Mouse (Mus musculus): ENCODE data around the gene Cops8. TPM values are rescaled to one million over a fixed set of nuclear protein-coding genes. Genes with fewer than 3 reads are reported as not detected.
A peak's percentile ranks its signal among the peaks of the same experiment; 100 is the strongest.

Gene Cops8
- polyA plus RNA-seq, 1 experiment from 2014 or later: 124 TPM

DNA sequence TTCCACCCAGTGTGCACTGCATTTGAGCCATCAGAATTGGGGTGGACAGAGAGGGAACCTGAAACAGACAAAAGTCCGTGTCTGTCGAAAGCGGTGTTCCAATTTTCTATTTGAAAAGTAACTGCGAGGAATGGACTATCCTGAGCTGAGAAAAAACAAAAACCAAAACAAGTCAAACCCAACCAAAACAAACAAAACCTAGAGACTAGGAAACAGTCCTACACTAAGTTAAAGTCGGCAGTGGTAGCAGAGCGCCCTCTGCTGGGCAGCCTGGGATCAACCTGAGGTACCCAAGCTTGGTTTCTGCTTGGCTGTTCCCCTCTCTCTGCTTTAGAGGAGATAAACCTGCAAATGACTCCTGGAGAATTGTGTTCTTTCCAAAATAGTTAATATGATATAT lies 10.0 kb upstream of the Cops8 start:
- H3K9ac ChIP-seq: no peak overlapping the region
- no peaks in the 10 kb centered on the region for H3K9me3 ChIP-seq
- 16% methylated on average over 6 of the region's 6 CpGs for WGBS
- H3K4me3 ChIP-seq (replicated peaks): no peak overlapping the region
- ATAC-seq (ENCODE audit: insufficient read depth, low FRiP score, low read depth): no peak
- no peak overlapping the region for H3K27ac ChIP-seq
- H3K4me2 ChIP-seq: no peak overlapping the region
- no peaks in the 10 kb centered on the region for H3K4me1 ChIP-seq
- no peaks in the 10 kb centered on the region for H3K27me3 ChIP-seq (replicated peaks)
- no peaks in the 10 kb centered on the region for H3K36me3 ChIP-seq

DNA sequence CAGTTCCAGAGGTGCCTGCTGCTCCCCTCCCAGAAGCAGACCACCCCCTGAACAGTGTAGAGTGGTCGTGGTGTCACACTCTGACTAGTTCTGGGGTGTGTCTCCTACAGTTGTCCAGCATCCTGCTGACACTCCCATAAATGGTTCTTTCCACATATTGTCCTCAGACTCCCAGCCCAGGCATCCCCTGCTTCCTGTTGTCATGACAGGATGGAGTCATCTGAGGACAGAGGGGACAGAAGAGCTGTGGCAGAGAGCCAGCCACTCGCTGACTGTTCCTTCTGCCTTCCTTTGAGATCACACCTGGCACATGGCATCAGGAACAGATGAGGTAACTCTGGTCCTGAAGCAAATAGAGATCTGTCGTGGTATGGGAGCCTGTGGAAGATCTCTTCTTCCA lies 3.6 kb upstream of the Cops8 start:
- WGBS: 40% methylated on average over 3 of the region's 3 CpGs
- Histone ChIP-seq H3K36me3 (no peaks in the 10 kb centered on the region), H3K27ac (no peak overlapping the region), H3K27me3 (replicated peaks) (no peaks in the 10 kb centered on the region), H3K9me3 (no peaks in the 10 kb centered on the region), H3K4me3 (replicated peaks) (no peak overlapping the region), H3K4me2 (no peak overlapping the region), H3K4me1 (peaks cover 3% of the 10 kb centered on the region; the same call in 1 of the 2 replicates), H3K9ac (no peak overlapping the region)
- ATAC-seq (ENCODE audit: insufficient read depth, low FRiP score, low read depth): no peak

DNA sequence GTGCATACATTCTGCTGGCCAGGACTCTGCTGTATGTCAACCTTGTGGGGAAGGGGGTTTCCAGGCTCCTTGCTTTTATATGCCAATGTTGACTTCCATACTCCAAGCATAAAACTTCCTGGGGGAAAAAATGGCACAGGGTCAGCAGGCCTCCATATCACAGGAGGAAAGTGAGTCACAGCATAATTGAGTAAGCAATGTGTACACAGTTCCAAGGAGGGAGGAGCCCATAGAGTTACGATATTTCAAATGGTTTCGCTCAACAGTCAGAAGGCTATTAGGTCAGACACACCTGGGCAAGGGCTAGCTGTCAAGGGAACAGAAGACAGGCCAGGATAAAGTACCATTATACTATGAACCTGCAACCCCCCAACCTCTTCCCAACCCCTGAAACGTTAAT lies 1.7 kb upstream of the Cops8 start:
- ATAC-seq (ENCODE audit: insufficient read depth, low FRiP score, low read depth): peak; percentile 70

DNA sequence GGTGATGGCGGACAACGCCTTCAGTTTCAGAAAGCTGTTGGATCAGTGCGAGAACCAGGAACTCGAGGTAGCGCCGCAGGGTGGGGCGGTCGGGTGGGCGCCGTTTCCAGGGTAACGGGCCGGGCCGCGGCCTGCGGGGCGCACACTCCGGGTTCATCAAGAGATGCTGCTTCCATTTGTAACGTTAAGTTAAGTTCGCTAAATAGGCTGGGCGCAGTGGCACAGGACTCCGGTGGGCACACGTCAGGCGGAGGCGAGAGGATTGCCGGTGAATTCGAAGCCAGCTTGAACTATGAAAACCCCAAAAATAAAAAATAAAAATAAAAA lies 743 bp downstream of the Cops8 start:
- Histone ChIP-seq H3K27ac (peak overlapping the region; percentile 40), H3K4me1 (peaks cover 5% of the 10 kb centered on the region; the same call in 1 of the 2 replicates), H3K36me3 (peaks cover 9% of the 10 kb centered on the region; the same call in 1 of the 2 replicates), H3K9me3 (no peaks in the 10 kb centered on the region), H3K4me2 (peak overlapping the region; percentile 51), H3K4me3 (replicated peaks) (peak overlapping the region; percentile 71), H3K27me3 (replicated peaks) (no peaks in the 10 kb centered on the region), H3K9ac (peak overlapping the region; percentile 80)
- WGBS: under 1% methylated on average over 26 of the region's 26 CpGs
- peak; percentile 15; the same call in 1 of the 2 replicates for ATAC-seq (ENCODE audit: insufficient read depth, low FRiP score, low read depth)

More for the DNA sequence above, 1.7 kb upstream of the Cops8 start:
- Histone ChIP-seq H3K9me3 (no peaks in the 10 kb centered on the region), H3K36me3 (no peaks in the 10 kb centered on the region), H3K9ac (no peak overlapping the region), H3K4me1 (peaks cover 5% of the 10 kb centered on the region; the same call in 1 of the 2 replicates), H3K4me3 (replicated peaks) (no peak overlapping the region), H3K27me3 (replicated peaks) (no peaks in the 10 kb centered on the region), H3K27ac (peak overlapping the region; percentile 69; the same call in 1 of the 2 replicates), H3K4me2 (no peak overlapping the region)
- 50% methylated on average over 3 of the region's 3 CpGs for WGBS

DNA sequence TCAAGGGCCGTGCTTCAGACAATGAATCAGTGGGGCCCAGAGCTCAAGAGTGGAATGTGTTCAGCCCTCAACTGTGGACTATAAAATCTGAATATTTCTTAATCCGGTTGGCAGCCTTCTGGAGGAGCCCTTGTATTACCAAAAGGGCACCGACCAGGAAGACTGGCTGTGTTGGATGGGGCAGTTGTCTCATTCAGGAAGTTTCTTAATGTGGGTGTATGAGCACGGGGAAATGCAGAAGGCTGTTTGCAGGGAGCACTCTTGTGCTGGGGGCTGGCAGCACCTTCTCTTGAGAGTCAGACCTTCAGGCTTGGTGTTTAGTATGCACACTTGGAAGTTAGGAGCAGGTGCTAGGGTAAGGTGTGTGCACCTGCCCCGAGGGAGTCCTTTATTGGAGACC lies 6.6 kb downstream of the Cops8 start:
- Histone ChIP-seq H3K9ac (no peak overlapping the region), H3K4me3 (replicated peaks) (no peak overlapping the region), H3K4me1 (no peaks in the 10 kb centered on the region), H3K36me3 (peaks cover 55% of the 10 kb centered on the region), H3K9me3 (no peaks in the 10 kb centered on the region), H3K27ac (no peak overlapping the region), H3K4me2 (no peak overlapping the region), H3K27me3 (replicated peaks) (no peaks in the 10 kb centered on the region)
- 90% methylated on average over 5 of the region's 5 CpGs for WGBS
- ATAC-seq (ENCODE audit: insufficient read depth, low FRiP score, low read depth): no peak

DNA sequence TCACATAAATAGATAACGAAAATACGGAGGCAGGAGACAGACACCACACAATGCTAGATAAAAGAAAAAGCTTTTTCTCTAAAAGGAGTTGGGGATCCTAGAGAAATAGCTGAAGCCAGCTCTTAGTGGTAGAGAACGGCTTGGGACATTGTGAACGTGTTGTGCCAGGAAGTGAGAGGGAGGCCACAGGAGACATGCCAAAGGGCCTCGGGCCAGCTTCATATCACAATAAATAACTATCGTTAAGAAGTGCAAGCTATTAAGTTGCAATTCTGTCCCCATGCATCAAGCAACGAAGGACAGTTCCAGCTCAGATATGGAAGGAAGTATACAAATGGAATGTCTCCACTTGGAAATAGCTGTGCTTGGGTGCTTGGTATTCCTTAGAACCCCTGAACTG lies 14.5 kb downstream of the Cops8 start:
- no peak for ATAC-seq (ENCODE audit: insufficient read depth, low FRiP score, low read depth)
- 79% methylated on average over 7 of the region's 7 CpGs for WGBS
- Histone ChIP-seq H3K4me1 (no peaks in the 10 kb centered on the region), H3K9me3 (no peaks in the 10 kb centered on the region), H3K27me3 (replicated peaks) (no peaks in the 10 kb centered on the region), H3K27ac (no peak overlapping the region), H3K4me2 (no peak overlapping the region), H3K9ac (no peak overlapping the region), H3K4me3 (replicated peaks) (no peak overlapping the region), H3K36me3 (peaks cover 17% of the 10 kb centered on the region)

DNA sequence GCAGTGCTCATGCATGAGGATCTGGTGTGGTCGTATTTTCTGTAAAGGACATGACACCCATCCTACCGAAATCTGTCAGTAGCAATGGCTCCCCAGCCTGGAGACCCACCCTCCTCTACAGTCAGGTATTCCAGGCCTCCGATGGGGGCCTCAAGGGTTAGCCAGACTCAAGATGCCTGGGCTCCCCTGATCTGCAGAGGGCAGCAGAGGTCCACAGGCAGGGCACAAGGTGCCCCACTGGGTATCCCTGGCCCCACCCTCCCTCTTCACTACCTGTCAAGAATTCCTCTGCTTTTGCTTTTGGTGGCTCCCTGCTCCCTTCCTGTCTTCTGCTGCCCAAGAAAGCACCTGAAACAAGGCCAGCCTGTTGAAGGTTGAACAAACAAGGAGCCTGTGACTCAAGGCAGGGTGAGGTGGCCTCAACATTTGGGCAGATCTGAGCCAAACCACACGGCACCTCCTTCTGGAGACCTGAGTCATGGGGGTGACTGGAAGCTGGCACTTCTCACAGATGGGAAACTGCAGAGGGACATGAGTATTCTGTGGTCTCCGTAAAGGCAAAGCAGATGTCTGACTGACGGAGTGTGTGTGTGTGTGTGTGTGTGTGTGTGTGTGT lies 30.7 kb downstream of the Cops8 start:
- 73% methylated on average over 6 of the region's 6 CpGs for WGBS
- Histone ChIP-seq H3K4me1 (no peaks in the 10 kb centered on the region), H3K9ac (no peak overlapping the region), H3K27me3 (replicated peaks) (no peaks in the 10 kb centered on the region), H3K36me3 (no peaks in the 10 kb centered on the region), H3K4me3 (replicated peaks) (no peak overlapping the region), H3K9me3 (no peaks in the 10 kb centered on the region), H3K27ac (no peak overlapping the region), H3K4me2 (no peak overlapping the region)
- no peak for ATAC-seq (ENCODE audit: insufficient read depth, low FRiP score, low read depth)

DNA sequence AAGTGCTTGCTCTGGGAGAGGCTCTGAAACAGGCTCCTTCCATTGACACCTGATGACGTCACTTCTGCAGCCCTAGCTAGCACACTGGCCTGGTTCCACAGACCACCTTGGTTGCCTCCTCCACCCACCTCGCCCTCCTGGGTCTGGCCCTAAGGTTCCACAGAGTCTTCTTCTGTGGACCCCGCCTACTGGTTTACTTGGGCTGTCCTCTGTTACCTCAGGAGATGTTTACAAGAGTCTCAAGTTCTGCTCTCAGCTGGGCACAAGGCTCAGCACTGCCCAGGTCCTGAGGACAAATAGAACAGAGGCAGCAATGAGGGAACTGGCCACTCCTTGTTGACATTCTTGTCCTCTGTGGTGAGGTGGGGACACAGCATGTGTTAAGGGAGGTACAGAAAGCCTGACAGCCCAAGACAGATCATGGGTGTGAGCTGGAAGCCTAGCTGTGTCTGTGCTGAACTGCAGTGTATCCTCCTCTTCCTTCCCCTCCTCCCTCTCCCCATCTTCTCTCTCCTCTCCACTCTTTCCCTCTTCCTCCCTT lies 31.5 kb downstream of the Cops8 start:
- Histone ChIP-seq H3K9ac (no peak overlapping the region), H3K4me3 (replicated peaks) (no peak overlapping the region)
- ATAC-seq (ENCODE audit: insufficient read depth, low FRiP score, low read depth): peak; percentile 68; the same call in 1 of the 2 replicates

DNA sequence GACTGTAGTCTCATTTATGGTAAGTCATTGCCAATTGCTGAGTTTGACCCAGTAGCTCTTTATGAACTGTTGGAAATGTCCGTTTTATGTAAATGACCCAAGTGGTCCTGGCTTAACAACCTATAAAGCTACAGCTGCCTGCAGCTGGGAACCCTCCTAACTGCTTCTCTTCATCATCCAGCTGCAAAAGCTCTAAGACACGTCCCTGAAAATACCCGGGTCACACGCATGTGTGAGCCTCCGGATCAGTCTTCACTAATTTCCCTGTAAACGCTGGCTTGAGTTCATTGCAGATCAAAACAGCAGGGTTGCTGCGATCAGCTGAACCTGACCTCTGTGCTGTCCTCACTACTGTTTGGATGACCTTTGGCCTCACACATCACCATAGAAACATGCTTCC lies 35.6 kb downstream of the Cops8 start:
- Histone ChIP-seq H3K27me3 (replicated peaks) (no peaks in the 10 kb centered on the region), H3K4me3 (replicated peaks) (no peak overlapping the region), H3K36me3 (no peaks in the 10 kb centered on the region), H3K27ac (no peak overlapping the region), H3K4me2 (no peak overlapping the region), H3K4me1 (no peaks in the 10 kb centered on the region), H3K9ac (no peak overlapping the region), H3K9me3 (no peaks in the 10 kb centered on the region)
- WGBS: 34% methylated on average over 7 of the region's 7 CpGs
- ATAC-seq (ENCODE audit: insufficient read depth, low FRiP score, low read depth): no peak; the same call in 1 of the 2 replicates

More for the DNA sequence above, 31.5 kb downstream of the Cops8 start:
- Histone ChIP-seq H3K4me2 (no peak overlapping the region), H3K27ac (no peak overlapping the region), H3K36me3 (no peaks in the 10 kb centered on the region), H3K9me3 (no peaks in the 10 kb centered on the region), H3K4me1 (no peaks in the 10 kb centered on the region), H3K27me3 (replicated peaks) (no peaks in the 10 kb centered on the region)
- WGBS: 32% methylated on average over 3 of the region's 3 CpGs

DNA sequence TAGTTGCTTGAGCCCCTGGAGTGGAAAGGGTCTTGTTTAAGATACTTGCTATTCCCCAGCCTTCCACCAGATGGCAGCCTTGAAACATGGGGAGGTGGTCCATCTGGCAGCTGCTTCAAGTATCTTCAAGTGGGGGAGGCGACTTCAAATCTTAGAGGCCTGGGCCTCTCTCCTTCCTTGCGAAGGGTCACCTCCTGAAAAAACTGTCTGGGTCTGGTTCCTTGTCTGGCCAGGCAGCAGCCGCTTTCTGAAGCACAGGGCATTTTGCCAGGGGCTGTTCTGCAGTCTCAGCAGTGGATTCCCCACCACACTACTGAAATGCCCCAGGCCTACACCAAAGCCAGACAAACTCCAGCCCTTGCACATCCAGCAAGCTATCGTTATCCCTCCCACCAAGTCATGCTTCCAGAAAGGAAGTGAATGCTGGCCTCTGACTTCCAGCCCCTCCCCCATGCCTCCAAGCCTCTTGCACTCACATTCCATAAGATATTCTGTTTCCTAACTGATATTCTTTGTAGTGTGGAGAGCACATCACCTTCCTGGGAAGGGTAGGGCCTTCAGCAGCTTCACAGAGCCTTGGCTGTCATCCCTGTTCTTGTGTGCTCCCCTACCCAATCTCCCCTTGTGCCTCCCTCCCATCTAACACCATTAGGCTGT lies 48.1 kb downstream of the Cops8 start:
- no peak overlapping the region for H3K9ac ChIP-seq
- peaks cover 38% of the 10 kb centered on the region for H3K4me1 ChIP-seq
- no peak overlapping the region for H3K4me3 ChIP-seq (replicated peaks)
- H3K27ac ChIP-seq: peak overlapping the region; percentile 91
- H3K36me3 ChIP-seq: no peaks in the 10 kb centered on the region
- no peaks in the 10 kb centered on the region for H3K27me3 ChIP-seq (replicated peaks)
- H3K9me3 ChIP-seq: no peaks in the 10 kb centered on the region
- WGBS: 4% methylated on average over 4 of the region's 4 CpGs
- no peak overlapping the region for H3K4me2 ChIP-seq
- ATAC-seq (ENCODE audit: insufficient read depth, low FRiP score, low read depth): peak; percentile 86

DNA sequence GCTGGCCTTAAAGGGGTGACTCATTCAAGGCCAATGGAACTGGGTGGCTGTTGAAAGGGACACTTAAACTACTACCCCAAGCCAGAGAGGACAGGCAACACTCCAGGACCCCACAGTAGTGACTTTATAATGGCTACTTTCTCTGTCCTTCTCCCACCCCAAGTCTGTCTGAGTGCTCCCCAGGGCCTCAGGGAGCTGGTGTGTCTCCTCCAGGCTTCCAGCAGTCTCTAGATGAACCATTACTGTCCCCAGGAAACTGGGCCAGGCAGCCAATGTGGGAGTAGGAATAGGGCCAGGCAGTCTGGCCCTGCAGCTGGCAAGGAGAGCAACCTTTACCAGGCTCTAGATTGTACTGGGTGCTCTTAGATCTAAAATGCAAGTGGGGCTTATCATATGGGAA lies 49.0 kb downstream of the Cops8 start:
- no peaks in the 10 kb centered on the region for H3K27me3 ChIP-seq (replicated peaks)
- H3K4me1 ChIP-seq: peaks cover 38% of the 10 kb centered on the region
- H3K36me3 ChIP-seq: no peaks in the 10 kb centered on the region
- no peak overlapping the region for H3K9ac ChIP-seq
- ATAC-seq (ENCODE audit: insufficient read depth, low FRiP score, low read depth): no peak
- no peak overlapping the region for H3K4me3 ChIP-seq (replicated peaks)
- peak overlapping the region; percentile 91 for H3K27ac ChIP-seq
- H3K9me3 ChIP-seq: no peaks in the 10 kb centered on the region
- no peak overlapping the region for H3K4me2 ChIP-seq

DNA sequence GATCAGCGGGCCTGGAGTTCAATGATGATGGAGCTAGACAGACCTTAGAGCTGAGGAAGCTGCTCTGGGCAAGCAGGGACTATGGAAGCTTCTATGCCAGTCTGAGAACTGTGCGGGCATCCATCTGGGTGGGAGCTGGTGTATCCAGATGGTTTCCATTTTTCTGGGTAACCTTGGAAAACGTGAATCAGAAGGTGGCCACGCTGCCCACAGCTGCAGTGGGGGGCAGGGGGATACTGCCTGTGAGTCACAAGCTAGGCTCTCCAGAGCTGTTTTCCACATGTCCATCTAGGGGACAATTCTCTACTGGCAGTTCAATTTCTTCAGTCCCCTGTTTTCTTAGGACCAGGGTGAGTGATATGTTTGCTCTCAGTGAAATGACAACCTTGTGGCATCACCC lies 49.8 kb downstream of the Cops8 start:
- Histone ChIP-seq H3K27me3 (replicated peaks) (no peaks in the 10 kb centered on the region), H3K27ac (0 out of 2 replicates have a peak overlapping the region, but pooled peaks have one; percentile 91), H3K9me3 (no peaks in the 10 kb centered on the region), H3K4me1 (peaks cover 37% of the 10 kb centered on the region), H3K4me3 (replicated peaks) (no peak overlapping the region), H3K9ac (no peak overlapping the region), H3K4me2 (no peak overlapping the region), H3K36me3 (no peaks in the 10 kb centered on the region)
- no peak for ATAC-seq (ENCODE audit: insufficient read depth, low FRiP score, low read depth)
- WGBS: 74% methylated on average over 4 of the region's 4 CpGs
